Mouse (Mus musculus) liver, embryonic 12.5 days (tissue): ENCODE results near the gene Gpx4. TPM values are rescaled to one million over a fixed set of nuclear protein-coding genes. Genes with fewer than 3 reads are reported as not detected.

Source experiments
- ATAC-seq: fragments of 200-750 bp; cut with Nextera tagmentation; 2 replicates; pipeline ENCODE4 v1.8.0; 2017; ENCODE audit warnings: moderate number of reproducible peaks, mild to moderate bottlenecking, moderate library complexity
- H3K27ac ChIP-seq: fragments of 300-500 bp; sonication (generic); 2 replicates; pipeline ENCODE4 v1.5.1; 2016; ENCODE audit warnings: mild to moderate bottlenecking
- H3K27me3 ChIP-seq: fragments of 300-500 bp; sonication (generic); replicated peaks from 2 replicates; pipeline ENCODE4 v1.6.1; 2016; ENCODE audit warnings: mild to moderate bottlenecking, moderate library complexity
- H3K36me3 ChIP-seq: fragments of 300-500 bp; sonication (generic); 2 replicates; pipeline ENCODE4 v1.6.1; 2016; ENCODE audit warnings: mild to moderate bottlenecking, moderate library complexity
- H3K4me1 ChIP-seq: fragments of 300-500 bp; sonication (generic); 2 replicates; pipeline ENCODE4 v1.6.1; 2016
- H3K4me2 ChIP-seq: fragments of 300-500 bp; sonication (generic); 2 replicates; pipeline ENCODE4 v1.6.1; 2016; ENCODE audit warnings: mild to moderate bottlenecking, moderate library complexity
- H3K4me3 ChIP-seq: fragments of 300-500 bp; sonication (generic); 2 replicates; pipeline ENCODE4 v1.5.1; 2016; ENCODE audit warnings: mild to moderate bottlenecking, moderate library complexity
- H3K9ac ChIP-seq: fragments of 300-500 bp; sonication (generic); 2 replicates; pipeline ENCODE4 v1.6.1; 2016; ENCODE audit warnings: mild to moderate bottlenecking, moderate library complexity
- H3K9me3 ChIP-seq: fragments of 300-500 bp; sonication (generic); replicated peaks from 2 replicates; pipeline ENCODE4 v1.6.1; 2016; ENCODE audit warnings: mild to moderate bottlenecking, moderate library complexity
- WGBS: fragments of 180-500 bp; shearing (Covaris S2); methylation state at CpG from one replicate; pipeline ENCODE4 v1.1.7; 2016; ENCODE audit not compliant: insufficient replicate concordance; 5-methylcytosine and 5-hydroxymethylcytosine counted together
- polyA plus RNA-seq: library from polyadenylated mRNA; unstranded; fragments of >200 nt; fragmentation: Nextera tagmentation; extraction: Ambion mirVana; gene quantifications from 2 replicates; pipeline ENCODE4 v1.2.1, GENCODE M21; 2016

The Gpx4 gene
- 682 and 685 TPM in 2 replicates for polyA plus RNA-seq

- Histone ChIP-seq H3K4me2 (no peak within 1 kb of the TSS), H3K9me3 (no peaks in the 10 kb centered on the region), H3K27ac (peak within 1 kb of the TSS; percentile 46; the same call in 1 of the 2 replicates), H3K4me1 (peaks cover 69% of the 10 kb centered on the region), H3K27me3 (no peaks in the 10 kb centered on the region), H3K4me3 (no peak within 1 kb of the TSS), H3K36me3 (no peaks in the 10 kb centered on the region), H3K9ac (0 out of 2 replicates have a peak within 1 kb of the TSS, but pooled peaks have one; percentile 2)
- 69% methylated on average over 9 of the region's 9 CpGs for whole genome bisulfite sequencing
- ATAC-seq, result no peak
Measured at GRCm38 (mm10) chr10:80047041-80047565, at the start of gene Gpx4. Gpx4 (plus strand) TSS chr10:80047166.

DNA sequence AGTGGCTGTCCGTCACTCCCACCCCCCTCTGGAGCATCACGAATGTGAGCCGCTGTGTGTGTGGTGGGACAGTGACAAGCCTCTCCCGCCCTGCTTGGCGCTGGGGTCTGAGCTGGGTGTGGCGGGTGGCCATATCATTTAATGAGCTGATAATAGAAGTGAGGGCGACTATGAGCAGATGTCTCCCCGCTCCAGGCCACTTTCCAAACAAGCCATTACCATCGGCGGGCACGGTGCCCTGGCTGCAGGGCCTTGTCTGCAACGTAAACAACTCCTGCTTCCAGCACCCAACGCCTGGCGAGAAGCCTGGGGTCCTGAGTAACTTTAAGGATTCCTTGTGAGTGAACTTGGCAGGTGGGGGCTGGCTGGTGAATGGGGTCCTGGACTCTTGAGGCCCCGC, 49.1 kb upstream of the Gpx4 start:
- H3K27ac ChIP-seq, result peak overlapping the region; percentile 93
- peaks cover 6% of the 10 kb centered on the region for H3K27me3 ChIP-seq
- peak overlapping the region; percentile 92 for H3K4me2 ChIP-seq
- peaks cover 70% of the 10 kb centered on the region for H3K36me3 ChIP-seq
- H3K9ac ChIP-seq, result peak overlapping the region; percentile 87
- WGBS, result 17% methylated on average over 15 of the region's 15 CpGs
- ATAC-seq, result peak; percentile 31
- H3K9me3 ChIP-seq, result no peaks in the 10 kb centered on the region
- H3K4me3 ChIP-seq, result peak overlapping the region; percentile 75
- peaks cover 82% of the 10 kb centered on the region for H3K4me1 ChIP-seq

GRCm38 (mm10) chr10:80001945-80002344, 45.0 kb upstream of the Gpx4 start:
- no peak for ATAC-seq
- H3K27ac ChIP-seq, result no peak overlapping the region
- H3K36me3 ChIP-seq, result peaks cover 82% of the 10 kb centered on the region
- no peak overlapping the region for H3K4me3 ChIP-seq
- peak overlapping the region; percentile 39; the same call in 1 of the 2 replicates for H3K9ac ChIP-seq
- no peaks in the 10 kb centered on the region for H3K9me3 ChIP-seq
- peak overlapping the region; percentile 12; the same call in 1 of the 2 replicates for H3K4me2 ChIP-seq
- H3K4me1 ChIP-seq, result peaks cover 75% of the 10 kb centered on the region
- peaks cover 6% of the 10 kb centered on the region for H3K27me3 ChIP-seq
- WGBS, result 90% methylated on average over 9 of the region's 9 CpGs

- peak overlapping the region; percentile 43 for H3K4me2 ChIP-seq
- peaks cover 6% of the 10 kb centered on the region for H3K27me3 ChIP-seq
- H3K27ac ChIP-seq, result peak overlapping the region; percentile 72
- ATAC-seq, result no peak
- H3K9me3 ChIP-seq, result no peaks in the 10 kb centered on the region
- peaks cover 90% of the 10 kb centered on the region for H3K36me3 ChIP-seq
- peaks cover 71% of the 10 kb centered on the region for H3K4me1 ChIP-seq
- WGBS, result 51% methylated on average over 21 of the region's 21 CpGs
- no peak overlapping the region for H3K4me3 ChIP-seq
- peak overlapping the region; percentile 39 for H3K9ac ChIP-seq
Measured at GRCm38 (mm10) chr10:80002829-80003228, 44.1 kb upstream of the Gpx4 start.

DNA sequence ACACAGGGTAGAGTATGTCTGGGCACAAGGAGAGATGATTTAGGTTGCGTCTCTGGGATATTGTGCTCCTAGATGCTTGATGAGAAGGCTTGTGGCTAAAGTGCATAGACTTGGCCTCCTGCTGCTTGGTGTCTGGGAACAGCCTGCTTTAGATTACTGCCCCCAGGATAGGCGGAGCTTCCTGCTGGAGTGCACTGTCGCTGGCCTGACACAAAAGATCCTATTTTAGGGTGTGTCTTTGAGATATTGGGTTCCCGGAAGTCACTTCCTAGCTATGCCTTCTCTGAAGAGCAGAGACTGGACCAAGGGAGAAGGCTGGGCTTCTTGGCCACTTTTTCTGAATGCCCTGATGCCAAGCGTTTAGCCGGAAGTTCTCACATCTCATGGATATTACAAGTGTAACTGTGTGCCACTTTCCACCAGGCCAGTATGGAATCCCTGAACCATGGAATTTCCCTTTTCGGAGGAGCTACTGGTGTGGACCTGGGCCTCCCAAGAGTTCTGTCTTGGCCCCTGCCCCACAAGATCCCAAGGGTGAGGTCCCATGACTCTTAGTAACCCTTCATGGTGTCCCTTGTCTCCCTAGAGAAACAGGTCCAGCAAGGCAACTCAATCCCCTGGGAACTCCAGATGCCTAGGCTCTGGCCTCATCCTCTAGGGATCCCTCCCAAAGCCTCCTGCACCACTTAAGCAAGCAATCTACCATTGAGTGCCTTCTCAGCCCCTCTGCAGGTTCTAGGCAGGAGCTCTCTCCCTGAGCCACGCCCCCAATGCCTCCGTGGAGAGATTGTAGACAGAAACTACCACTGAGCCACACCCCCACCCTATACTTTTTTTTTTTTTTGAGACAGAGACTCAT, 43.4 kb upstream of the Gpx4 start:
- H3K9ac ChIP-seq, result peak overlapping the region; percentile 39
- peaks cover 91% of the 10 kb centered on the region for H3K36me3 ChIP-seq
- H3K4me3 ChIP-seq, result no peak overlapping the region
- H3K27me3 ChIP-seq, result peaks cover 6% of the 10 kb centered on the region
- H3K4me1 ChIP-seq, result peaks cover 63% of the 10 kb centered on the region
- peak overlapping the region; percentile 43 for H3K4me2 ChIP-seq
- WGBS, result 37% methylated on average over 9 of the region's 9 CpGs
- peak; percentile 57 for ATAC-seq
- no peaks in the 10 kb centered on the region for H3K9me3 ChIP-seq
- H3K27ac ChIP-seq, result peak overlapping the region; percentile 72

- no peak overlapping the region; the same call in 1 of the 2 replicates for H3K4me2 ChIP-seq
- WGBS, result 69% methylated on average over 8 of the region's 8 CpGs
- ATAC-seq, result no peak; the same call in 1 of the 2 replicates
- H3K9me3 ChIP-seq, result no peaks in the 10 kb centered on the region
- H3K4me3 ChIP-seq, result no peak overlapping the region
- H3K9ac ChIP-seq, result peak overlapping the region; percentile 22; the same call in 1 of the 2 replicates
- H3K4me1 ChIP-seq, result peaks cover 56% of the 10 kb centered on the region
- peaks cover 6% of the 10 kb centered on the region for H3K27me3 ChIP-seq
- peaks cover 91% of the 10 kb centered on the region for H3K36me3 ChIP-seq
- peak overlapping the region; percentile 72 for H3K27ac ChIP-seq
Measured at GRCm38 (mm10) chr10:80004233-80004705, 42.7 kb upstream of the Gpx4 start.

GRCm38 (mm10) chr10:80011740-80012139, 35.2 kb upstream of the Gpx4 start:
- Histone ChIP-seq H3K4me2 (no peak overlapping the region), H3K27me3 (peaks cover 24% of the 10 kb centered on the region), H3K36me3 (peaks cover 94% of the 10 kb centered on the region), H3K27ac (no peak overlapping the region), H3K9me3 (peaks cover 16% of the 10 kb centered on the region), H3K4me1 (peaks cover 29% of the 10 kb centered on the region), H3K4me3 (no peak overlapping the region), H3K9ac (no peak overlapping the region)
- 90% methylated on average over 6 of the region's 6 CpGs for WGBS
- ATAC-seq, result no peak

- Histone ChIP-seq H3K9me3 (peaks cover 16% of the 10 kb centered on the region), H3K27ac (no peak overlapping the region), H3K27me3 (peaks cover 24% of the 10 kb centered on the region), H3K4me3 (no peak overlapping the region), H3K4me1 (peaks cover 45% of the 10 kb centered on the region), H3K36me3 (peaks cover 75% of the 10 kb centered on the region), H3K9ac (no peak overlapping the region), H3K4me2 (no peak overlapping the region)
- ATAC-seq, result no peak
- WGBS, result 64% methylated on average over 25 of the region's 25 CpGs
Measured at GRCm38 (mm10) chr10:80013609-80014008, 33.4 kb upstream of the Gpx4 start.

GRCm38 (mm10) chr10:80014484-80015290, 32.3 kb upstream of the Gpx4 start:
- Histone ChIP-seq H3K36me3 (peaks cover 66% of the 10 kb centered on the region), H3K4me3 (no peak overlapping the region), H3K4me1 (peaks cover 56% of the 10 kb centered on the region), H3K27ac (0 out of 2 replicates have a peak overlapping the region, but pooled peaks have one; percentile 85), H3K9me3 (peaks cover 16% of the 10 kb centered on the region), H3K4me2 (no peak overlapping the region), H3K27me3 (peaks cover 24% of the 10 kb centered on the region), H3K9ac (no peak overlapping the region)
- WGBS, result 57% methylated on average over 28 of the region's 28 CpGs
- ATAC-seq, result no peak

DNA sequence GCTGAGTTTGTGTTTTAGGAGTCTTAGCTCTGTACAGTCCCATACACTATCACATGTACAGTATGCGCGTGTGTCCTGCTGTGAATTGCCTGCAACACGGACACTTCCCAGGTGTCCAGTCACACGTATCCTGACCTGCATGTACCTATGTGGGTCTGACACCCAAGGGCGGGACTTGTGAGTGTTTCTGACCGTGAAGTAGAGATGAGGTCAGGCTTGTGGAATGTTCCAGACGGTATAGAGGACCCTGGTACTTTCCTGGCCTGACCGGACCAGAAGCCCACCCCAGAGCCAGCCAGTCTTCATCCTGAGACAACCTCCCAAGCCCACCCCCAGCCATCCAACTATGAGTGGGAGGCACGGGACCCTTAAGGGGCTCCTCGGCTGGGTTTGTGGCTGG, 31.4 kb upstream of the Gpx4 start:
- peaks cover 65% of the 10 kb centered on the region for H3K36me3 ChIP-seq
- peaks cover 7% of the 10 kb centered on the region for H3K9me3 ChIP-seq
- peak overlapping the region; percentile 70; the same call in 1 of the 2 replicates for H3K9ac ChIP-seq
- peaks cover 65% of the 10 kb centered on the region for H3K4me1 ChIP-seq
- H3K27ac ChIP-seq, result peak overlapping the region; percentile 85
- H3K4me2 ChIP-seq, result no peak overlapping the region
- WGBS, result 75% methylated on average over 10 of the region's 10 CpGs
- H3K4me3 ChIP-seq, result no peak overlapping the region
- ATAC-seq, result no peak
- peaks cover 24% of the 10 kb centered on the region for H3K27me3 ChIP-seq

DNA sequence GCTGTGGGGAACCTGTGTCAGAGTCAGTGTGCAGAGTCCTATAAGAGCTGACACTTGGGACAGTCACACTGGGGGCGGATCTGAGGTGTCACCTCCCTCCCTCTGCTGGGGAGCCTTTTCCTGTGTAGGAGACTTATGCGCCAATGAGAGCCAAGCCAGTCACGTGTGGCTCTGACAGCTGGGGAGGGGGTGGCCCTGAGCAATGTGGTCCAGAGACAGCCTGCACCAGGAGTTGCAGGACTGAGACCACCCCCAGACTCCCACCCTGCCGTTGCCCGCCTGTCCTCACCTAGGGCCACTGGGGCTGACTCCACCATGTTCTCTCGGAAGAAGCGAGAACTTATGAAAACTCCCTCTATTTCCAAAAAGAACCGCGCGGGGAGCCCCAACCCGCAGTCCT, 30.5 kb upstream of the Gpx4 start, which contains the start of gene Arhgap45:
Gene Arhgap45, plus strand, starts transcription at position 143 of the 400 bp plus-strand sequence.
- H3K36me3 ChIP-seq, result peaks cover 65% of the 10 kb centered on the region
- peak within 1 kb of the TSS; percentile 62 for H3K4me3 ChIP-seq
- no peaks in the 10 kb centered on the region for H3K9me3 ChIP-seq
- 18% methylated on average over 11 of the region's 11 CpGs for WGBS
- H3K27ac ChIP-seq, result peak within 1 kb of the TSS; percentile 85
- H3K4me1 ChIP-seq, result peaks cover 68% of the 10 kb centered on the region
- H3K27me3 ChIP-seq, result peaks cover 24% of the 10 kb centered on the region
- H3K9ac ChIP-seq, result peak within 1 kb of the TSS; percentile 70
- H3K4me2 ChIP-seq, result peak within 1 kb of the TSS; percentile 82
- peak; percentile 74 for ATAC-seq
